Mouse (Mus musculus) liver, adult 2 months (tissue): Measurements from ENCODE around the gene Sec11a.

Experiments
- CTCF ChIP-seq: fragments of 200-500 bp; IDR thresholded peaks from 2 replicates; pipeline ENCODE4 v1.5.1; 2011; ENCODE audit warnings: low read depth, low read length, control low read depth
- POLR2A ChIP-seq: fragments of 200-500 bp; IDR thresholded peaks from 2 replicates; pipeline ENCODE4 v1.6.1; 2011; ENCODE audit warnings: low read length, control low read depth; ENCODE audit not compliant: insufficient read depth; ENCODE audit errors: extremely low read depth

DNA sequence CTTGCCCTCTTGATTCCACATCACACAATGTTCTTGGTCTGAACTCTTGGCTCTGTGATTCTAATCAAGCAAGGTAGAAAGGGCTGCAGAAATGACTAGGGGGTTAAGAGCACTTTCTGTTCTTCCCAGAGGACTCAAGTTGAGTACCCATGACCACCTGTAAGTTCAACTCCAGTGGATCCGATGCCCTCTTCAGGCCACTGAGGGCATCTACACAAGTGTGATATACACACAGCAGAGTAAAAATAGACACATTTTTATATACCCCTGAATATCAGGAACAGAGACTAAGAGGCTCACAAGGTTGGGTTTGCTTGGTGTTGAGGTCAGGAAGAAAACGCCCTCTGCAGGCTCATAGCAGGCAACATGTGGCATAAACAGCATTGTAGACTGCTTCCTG lies 73.9 kb downstream of the Sec11a start:
- TF ChIP-seq CTCF = no peak
- no peak for TF ChIP-seq POLR2A
